Mouse (Mus musculus) thymus, adult 2 months (tissue): ENCODE measurements around the gene Zc3h12d.

Experiments used
- CTCF ChIP-seq: fragments of 200-500 bp; IDR thresholded peaks from 2 replicates; pipeline ENCODE4 v1.5.1; 2012; ENCODE audit warnings: mild to moderate bottlenecking, control low read depth, low read length, moderate library complexity, borderline replicate concordance; ENCODE audit not compliant: control insufficient read depth, poor library complexity, insufficient read depth; ENCODE audit errors: extremely low read depth
- POLR2A ChIP-seq: fragments of 200-500 bp; IDR thresholded peaks from 2 replicates; pipeline ENCODE4 v1.6.1; 2012; ENCODE audit warnings: mild to moderate bottlenecking, low read length, control low read depth, moderate library complexity; ENCODE audit not compliant: control insufficient read depth, poor library complexity, insufficient read depth; ENCODE audit errors: extremely low read depth

GRCm38 (mm10) chr10:7843181-7843580 is 10.9 kb downstream of the Zc3h12d start:
- TF ChIP-seq POLR2A (no peak), CTCF (no peak)
